Mouse (Mus musculus) B cell, adult 2 months (primary cell): ENCODE measurements around the gene Opalin.

Experiments
- DNase-seq, 2 experiments: peaks; one replicate each; pipeline ENCODE4 v3.0.0; 2022

Gene Opalin

DNA sequence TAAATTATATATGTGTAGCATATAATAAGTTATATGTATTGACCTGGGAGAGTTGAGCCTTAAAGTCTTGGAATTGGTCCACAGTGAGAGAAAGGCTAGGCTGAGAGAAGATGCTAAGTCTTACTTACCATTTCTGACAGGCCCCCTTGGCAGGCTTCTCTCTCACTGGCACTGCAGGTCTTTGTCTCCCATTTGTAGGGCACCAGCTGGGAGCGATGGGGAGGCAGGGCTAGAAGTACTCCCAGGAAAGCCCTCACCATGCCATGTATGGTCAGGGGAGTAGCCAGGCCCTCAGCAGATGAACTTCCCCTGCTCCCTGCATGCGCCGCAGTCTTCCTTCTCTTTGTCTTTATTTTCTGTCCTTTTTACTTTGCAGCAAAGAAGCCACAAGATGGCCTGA, at the start of gene Opalin:
Gene Opalin, minus strand, starts transcription at position 208 of the 400 bp plus-strand sequence.
- DNase-seq = no peak

GRCm38 (mm10) chr19:41123009-41123408, 46.1 kb upstream of the Opalin start:
- DNase-seq = no peak

- DNase-seq = no peak
These were observed 43.0 kb upstream of the Opalin start for GRCm38 (mm10) chr19:41119924-41120323.

GRCm38 (mm10) chr19:41118346-41118745, 41.4 kb upstream of the Opalin start:
- no peak for DNase-seq

GRCm38 (mm10) chr19:41117334-41117733, 40.4 kb upstream of the Opalin start:
- DNase-seq = no peak

GRCm38 (mm10) chr19:41114611-41115010, 37.7 kb upstream of the Opalin start:
- DNase-seq = no peak

GRCm38 (mm10) chr19:41113911-41114531, 37.1 kb upstream of the Opalin start:
- no peak for DNase-seq

GRCm38 (mm10) chr19:41112609-41113008, 35.7 kb upstream of the Opalin start:
- no peak for DNase-seq

- DNase-seq = no peak
These were observed 33.1 kb upstream of the Opalin start for GRCm38 (mm10) chr19:41109991-41110390.

GRCm38 (mm10) chr19:41109496-41109895, 32.6 kb upstream of the Opalin start:
- DNase-seq = no peak

GRCm38 (mm10) chr19:41108666-41109065, 31.8 kb upstream of the Opalin start:
- DNase-seq = no peak

DNA sequence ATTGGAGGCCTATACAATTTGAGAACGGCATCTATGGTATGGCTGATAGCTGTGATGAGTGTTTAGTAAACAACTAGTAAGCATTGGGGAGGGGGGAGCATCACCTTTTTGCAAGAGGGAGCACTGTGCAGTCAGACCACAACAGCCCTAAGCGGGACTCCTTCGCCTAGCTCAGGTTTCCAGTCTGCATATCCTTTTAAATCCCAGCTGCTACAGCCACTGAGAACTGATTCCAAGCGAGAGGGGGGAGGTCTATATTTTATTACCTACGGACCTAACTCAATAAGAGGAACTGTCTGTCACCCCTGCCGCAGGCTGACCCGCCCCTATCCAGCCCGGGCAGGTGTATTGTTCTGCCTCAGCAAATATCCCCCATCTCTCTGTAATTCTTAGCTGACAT, 30.6 kb upstream of the Opalin start:
- DNase-seq = no peak

- DNase-seq = peak; percentile 17 to 26
These were observed 28.0 kb upstream of the Opalin start for GRCm38 (mm10) chr19:41104922-41105321.

DNA sequence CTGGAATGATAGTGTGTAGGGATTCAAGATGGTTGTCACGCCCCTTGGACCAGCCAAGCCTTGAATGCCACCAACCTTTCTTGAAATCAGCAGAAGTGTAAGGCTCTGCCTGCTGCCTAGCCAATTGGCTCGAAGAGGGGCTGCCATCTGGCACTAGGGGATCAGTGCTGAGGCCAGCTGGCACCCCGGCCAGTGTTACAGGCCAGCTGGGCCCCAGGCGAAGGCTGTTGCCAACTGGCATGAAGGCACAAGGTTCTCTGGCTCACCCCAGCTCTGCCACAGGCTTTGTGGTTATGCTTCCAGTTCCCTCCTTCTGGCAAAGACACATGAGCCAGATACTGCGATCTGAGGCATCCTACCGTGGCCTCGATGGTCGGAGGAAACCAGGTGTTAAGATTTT, 24.5 kb upstream of the Opalin start:
- DNase-seq = no peak

- no peak for DNase-seq
These were observed 23.9 kb upstream of the Opalin start for GRCm38 (mm10) chr19:41100863-41101262.

DNA sequence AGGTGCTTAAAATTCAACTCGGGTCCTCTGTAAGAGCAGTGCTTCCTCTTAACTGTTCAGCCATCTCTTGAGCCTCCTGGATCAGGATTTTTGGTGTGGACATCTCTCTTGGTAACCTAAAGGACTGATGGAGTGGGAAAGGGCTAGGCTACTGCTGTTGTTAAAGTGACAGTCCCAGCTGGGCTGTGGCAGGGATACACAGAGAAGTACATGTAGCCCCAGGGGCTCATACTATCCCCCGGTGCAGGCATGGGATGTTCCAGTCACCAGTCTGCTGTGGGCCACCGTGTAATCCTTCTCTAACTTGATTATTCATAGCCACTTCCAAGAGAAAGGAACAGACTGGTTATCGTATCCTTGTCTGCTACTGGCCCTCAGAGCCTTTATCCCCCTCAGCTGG, 20.1 kb upstream of the Opalin start:
- DNase-seq = no peak

GRCm38 (mm10) chr19:41091901-41092300, 15.0 kb upstream of the Opalin start:
- no peak for DNase-seq

- peak; percentile 55 to 59 for DNase-seq
These were observed 12.9 kb upstream of the Opalin start for GRCm38 (mm10) chr19:41089833-41090232.

- peak; percentile 10 to 14 for DNase-seq
These were observed 11.6 kb upstream of the Opalin start for GRCm38 (mm10) chr19:41088491-41088890.

DNA sequence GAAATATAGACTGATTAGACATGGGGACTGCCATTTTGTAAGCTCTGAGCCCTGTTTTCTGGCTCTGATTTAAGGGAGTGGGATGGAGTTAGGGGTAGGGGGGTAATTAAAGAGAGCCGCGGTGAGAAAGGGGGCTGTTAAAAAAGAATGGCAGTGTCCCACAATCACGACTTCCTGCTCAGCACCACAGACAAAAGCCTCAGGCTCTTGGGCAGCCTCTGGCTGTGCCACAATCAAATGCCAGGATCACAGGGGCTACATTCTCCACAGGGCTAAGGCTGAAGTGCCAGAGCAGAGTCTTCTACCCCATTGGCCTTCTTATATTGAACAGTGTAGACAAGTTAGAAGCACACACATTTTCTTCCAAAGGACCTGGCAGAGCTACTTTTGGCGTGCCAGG, 11.0 kb upstream of the Opalin start:
- no peak for DNase-seq

DNA sequence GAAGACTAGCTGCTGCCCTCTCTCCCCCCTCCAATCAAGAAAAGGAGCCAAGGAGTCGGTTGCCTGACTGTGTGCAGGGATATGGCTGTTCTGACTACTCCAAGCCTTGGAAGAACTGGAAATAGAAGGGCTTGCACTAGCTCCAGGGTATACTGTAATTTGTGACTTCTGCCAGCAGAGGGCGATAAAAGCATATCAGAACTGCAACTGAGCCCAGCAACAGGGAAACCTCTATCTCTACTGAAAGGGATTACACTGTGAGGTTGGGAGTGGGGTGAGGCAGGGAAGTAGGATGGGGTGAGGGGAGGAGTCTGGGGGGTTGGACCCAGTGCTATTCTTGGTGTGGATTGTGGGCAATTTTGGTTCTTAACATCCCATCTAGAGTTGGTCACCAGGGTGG, 9.8 kb upstream of the Opalin start:
- peak; percentile 75 to 77 for DNase-seq

DNA sequence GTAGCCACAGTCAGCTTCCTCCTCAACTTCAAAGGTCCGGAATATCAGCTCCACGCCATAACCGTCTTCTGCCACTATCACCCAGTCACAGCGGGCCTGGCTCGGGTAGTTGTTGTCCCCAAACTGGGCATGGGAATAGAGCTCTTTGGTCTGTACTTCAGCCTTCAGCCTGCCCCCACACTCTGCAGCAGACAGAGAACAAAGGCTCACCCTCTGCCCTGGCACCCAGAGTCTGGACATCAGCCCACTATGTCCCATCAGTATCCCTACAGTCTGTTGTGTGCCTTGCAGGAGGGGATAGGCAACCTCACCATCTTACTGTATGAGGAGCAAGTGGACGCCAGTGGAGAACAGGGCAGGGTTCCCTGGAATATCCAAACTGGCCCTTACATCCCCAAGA, 9.4 kb upstream of the Opalin start:
- DNase-seq = no peak

DNA sequence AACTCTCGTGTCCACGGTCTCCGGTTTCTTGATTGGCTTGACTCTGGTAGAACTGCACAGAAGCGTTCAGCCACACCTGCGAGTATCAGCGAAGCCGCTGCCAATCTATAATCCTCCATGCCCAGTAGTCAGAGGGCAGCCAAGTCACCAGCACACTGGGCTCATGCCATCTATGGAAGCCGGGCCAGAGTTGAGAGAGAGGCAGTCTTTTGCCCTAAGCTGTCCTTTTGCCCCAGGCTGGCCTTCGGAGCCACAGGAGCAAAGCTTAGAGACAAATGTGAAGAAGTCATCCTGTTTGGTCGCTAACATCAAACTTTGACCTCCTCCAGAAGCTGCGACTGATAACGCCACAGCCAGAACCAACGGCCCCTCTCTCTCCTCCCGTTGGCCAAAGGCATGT, 6.7 kb upstream of the Opalin start:
- DNase-seq = no peak

- no peak for DNase-seq
These were observed 4.7 kb upstream of the Opalin start for GRCm38 (mm10) chr19:41081589-41081988.

GRCm38 (mm10) chr19:41073746-41074455, 3.0 kb downstream of the Opalin start:
- DNase-seq = no peak
